Mouse (Mus musculus) liver, embryonic 13.5 days (tissue): ENCODE results near the gene Bbc3. TPM values are rescaled to one million over a fixed set of nuclear protein-coding genes. Genes with fewer than 3 reads are reported as not detected.
A peak's percentile ranks its signal among the peaks of the same experiment; 100 is the strongest.
"Not testable (repeated sequence)": the region's sequence is repeated elsewhere in the genome, so short reads cannot be mapped to it uniquely, and the experiment has no call there.

ENCODE experiments used
- ATAC-seq: fragments of 200-750 bp; cut with Nextera tagmentation; 2 replicates; pipeline ENCODE4 v1.8.0; 2017; ENCODE audit warnings: low read depth, mild to moderate bottlenecking, moderate number of reproducible peaks, moderate library complexity
- DNase-seq: peaks from one replicate; pipeline ENCODE4 v3.0.0; 2022
- H3K27ac ChIP-seq: fragments of 300-500 bp; sonication (generic); 2 replicates; pipeline ENCODE4 v1.5.1; 2015; ENCODE audit warnings: moderate library complexity, mild to moderate bottlenecking, inconsistent platforms
- H3K27me3 ChIP-seq: fragments of 300-500 bp; sonication (generic); 2 replicates; pipeline ENCODE4 v1.6.1; 2015; ENCODE audit warnings: mild to moderate bottlenecking, inconsistent platforms
- H3K36me3 ChIP-seq: fragments of 300-500 bp; sonication (generic); 2 replicates; pipeline ENCODE4 v1.6.1; 2015; ENCODE audit warnings: mild to moderate bottlenecking, inconsistent platforms
- H3K4me1 ChIP-seq: fragments of 300-500 bp; sonication (generic); replicated peaks from 2 replicates; pipeline ENCODE4 v1.6.1; 2015; ENCODE audit warnings: inconsistent platforms
- H3K4me2 ChIP-seq: fragments of 300-500 bp; sonication (generic); 2 replicates; pipeline ENCODE4 v1.6.1; 2015; ENCODE audit warnings: inconsistent platforms, mild to moderate bottlenecking, moderate library complexity
- H3K4me3 ChIP-seq: fragments of 300-500 bp; sonication (generic); replicated peaks from 2 replicates; pipeline ENCODE4 v1.5.1; 2015; ENCODE audit warnings: mild to moderate bottlenecking, inconsistent platforms
- H3K9ac ChIP-seq: fragments of 300-500 bp; sonication (generic); 2 replicates; pipeline ENCODE4 v1.6.1; 2015; ENCODE audit warnings: mild to moderate bottlenecking, inconsistent platforms
- H3K9me3 ChIP-seq: fragments of 300-500 bp; sonication (generic); replicated peaks from 2 replicates; pipeline ENCODE4 v1.6.1; 2016; ENCODE audit warnings: inconsistent platforms
- WGBS: fragments of 180-500 bp; shearing (Covaris S2); methylation state at CpG from one replicate; pipeline ENCODE4 v1.1.7; 2015; ENCODE audit not compliant: insufficient replicate concordance; 5-methylcytosine and 5-hydroxymethylcytosine counted together
- polyA plus RNA-seq: library from polyadenylated mRNA; unstranded; fragments of >200 nt; fragmentation: Nextera tagmentation; extraction: Ambion mirVana; gene quantifications from 2 replicates; pipeline ENCODE4 v1.2.1, GENCODE M21; 2015

Gene Bbc3
- polyA plus RNA-seq, 1 experiment from 2014 or later = 4.5 TPM

DNA sequence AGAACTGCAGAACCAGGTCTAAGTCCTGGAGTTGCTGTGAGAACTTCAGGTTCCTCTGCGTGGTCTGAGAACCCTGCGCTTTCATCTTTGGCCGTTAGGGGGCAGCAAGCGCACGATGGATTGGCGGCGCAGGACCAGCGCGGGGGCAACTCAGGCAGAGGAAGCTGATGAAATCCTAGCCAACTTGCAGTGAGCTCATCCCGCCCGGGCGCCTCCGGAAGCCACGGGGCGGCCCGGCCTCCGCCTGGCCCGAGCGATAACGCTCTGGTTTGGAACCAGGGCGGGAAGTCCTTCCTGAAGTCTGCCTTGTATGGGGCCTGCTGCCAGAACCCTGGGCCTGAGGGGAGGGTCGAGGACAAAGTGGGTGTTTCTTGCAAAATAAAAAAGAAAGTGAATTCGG lies 13.4 kb upstream of the Bbc3 start:
- under 1% methylated on average over 23 of the region's 23 CpGs for WGBS
- H3K4me2 ChIP-seq = peak overlapping the region; percentile 82
- peak overlapping the region; percentile 99 for H3K27ac ChIP-seq
- peak overlapping the region; percentile 74 for H3K9ac ChIP-seq
- peaks cover 46% of the 10 kb centered on the region for H3K4me1 ChIP-seq
- peak overlapping the region; percentile 60 for H3K4me3 ChIP-seq
- H3K27me3 ChIP-seq = peaks cover 18% of the 10 kb centered on the region
- ATAC-seq = peak; percentile 84
- no peaks in the 10 kb centered on the region for H3K9me3 ChIP-seq
- no peaks in the 10 kb centered on the region for H3K36me3 ChIP-seq
- peak; percentile 94 for DNase-seq

GRCm38 (mm10) chr7:16295321-16295900 lies 12.8 kb upstream of the Bbc3 start:
- WGBS = 2% methylated on average over 41 of the region's 41 CpGs
- peak overlapping the region; percentile 99 for H3K27ac ChIP-seq
- peak overlapping the region; percentile 74 for H3K9ac ChIP-seq
- H3K4me2 ChIP-seq = peak overlapping the region; percentile 82
- no peaks in the 10 kb centered on the region for H3K36me3 ChIP-seq
- H3K27me3 ChIP-seq = peaks cover 24% of the 10 kb centered on the region
- peak; percentile 77 for ATAC-seq
- no peaks in the 10 kb centered on the region for H3K9me3 ChIP-seq
- DNase-seq = peak; percentile 70
- peak overlapping the region; percentile 60 for H3K4me3 ChIP-seq
- H3K4me1 ChIP-seq = peaks cover 50% of the 10 kb centered on the region

GRCm38 (mm10) chr7:16296146-16296545 lies 12.0 kb upstream of the Bbc3 start:
- peak; percentile 62 for ATAC-seq
- Histone ChIP-seq H3K9ac (peak overlapping the region; percentile 74), H3K27me3 (peaks cover 31% of the 10 kb centered on the region), H3K4me3 (peak overlapping the region; percentile 60), H3K27ac (peak overlapping the region; percentile 99), H3K4me2 (peak overlapping the region; percentile 82), H3K4me1 (peaks cover 50% of the 10 kb centered on the region), H3K9me3 (no peaks in the 10 kb centered on the region), H3K36me3 (no peaks in the 10 kb centered on the region)
- WGBS = 5% methylated on average over 2 of the region's 2 CpGs
- DNase-seq = peak; percentile 57

- Histone ChIP-seq H3K4me3 (peak overlapping the region; percentile 60), H3K9me3 (no peaks in the 10 kb centered on the region), H3K27me3 (peaks cover 38% of the 10 kb centered on the region), H3K27ac (peak overlapping the region; percentile 99), H3K9ac (peak overlapping the region; percentile 74), H3K4me1 (peaks cover 50% of the 10 kb centered on the region), H3K36me3 (no peaks in the 10 kb centered on the region), H3K4me2 (peak overlapping the region; percentile 82)
- peak; percentile 14 for ATAC-seq
- WGBS = 2% methylated on average over 22 of the region's 22 CpGs
- DNase-seq = peak; percentile 86
Measured at GRCm38 (mm10) chr7:16296766-16297390, 11.3 kb upstream of the Bbc3 start.

GRCm38 (mm10) chr7:16297616-16298015 lies 10.6 kb upstream of the Bbc3 start:
- Histone ChIP-seq H3K36me3 (no peaks in the 10 kb centered on the region), H3K4me2 (peak overlapping the region; percentile 82), H3K27me3 (peaks cover 40% of the 10 kb centered on the region), H3K27ac (peak overlapping the region; percentile 99), H3K4me3 (no peak overlapping the region), H3K9ac (peak overlapping the region; percentile 74), H3K9me3 (no peaks in the 10 kb centered on the region), H3K4me1 (peaks cover 50% of the 10 kb centered on the region)
- ATAC-seq (no peak), DNase-seq (no peak)
- 61% methylated on average over 2 of the region's 2 CpGs for WGBS

- 81% methylated on average over 5 of the region's 5 CpGs for WGBS
- Histone ChIP-seq H3K4me1 (peaks cover 47% of the 10 kb centered on the region), H3K4me2 (no peak overlapping the region), H3K9me3 (no peaks in the 10 kb centered on the region), H3K27me3 (peaks cover 40% of the 10 kb centered on the region), H3K9ac (no peak overlapping the region), H3K27ac (no peak overlapping the region), H3K4me3 (no peak overlapping the region), H3K36me3 (no peaks in the 10 kb centered on the region)
- DNase-seq (no peak), ATAC-seq (no peak)
Measured at GRCm38 (mm10) chr7:16298927-16299326, 9.3 kb upstream of the Bbc3 start.

DNA sequence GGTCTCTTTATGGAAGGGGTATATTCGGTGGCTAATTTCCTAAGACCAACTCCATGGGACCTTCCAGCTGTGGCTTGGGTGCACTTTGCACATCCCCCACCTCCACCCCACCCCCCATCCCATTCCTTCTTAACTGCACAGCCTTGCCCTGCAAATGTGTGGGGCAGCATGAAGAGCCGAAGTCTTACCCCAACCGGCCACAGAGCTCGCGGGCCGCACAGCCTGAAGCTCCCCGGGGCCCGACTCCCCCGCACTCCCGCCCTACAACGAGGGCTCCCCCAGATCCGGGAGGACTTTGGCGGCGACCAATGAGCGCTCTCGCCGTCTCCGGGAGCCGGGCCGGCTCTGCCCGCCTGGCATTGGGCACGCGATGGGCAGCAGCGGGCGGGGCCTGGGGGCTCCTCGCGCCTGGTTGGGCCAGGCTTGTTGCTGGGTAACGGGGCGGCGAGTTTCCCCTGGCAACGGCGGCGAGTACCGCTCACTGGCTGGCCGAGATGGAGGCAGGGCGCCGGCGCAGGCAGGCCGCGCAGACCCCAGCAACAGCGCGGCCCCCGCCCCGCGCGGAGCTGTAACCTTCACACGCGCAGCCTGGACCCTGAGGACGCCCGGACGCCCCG lies 8.7 kb upstream of the Bbc3 start:
- H3K9me3 ChIP-seq = no peaks in the 10 kb centered on the region
- H3K9ac ChIP-seq = peak overlapping the region; percentile 31; the same call in 1 of the 2 replicates
- H3K4me1 ChIP-seq = peaks cover 41% of the 10 kb centered on the region
- ATAC-seq (no peak), DNase-seq (no peak)
- peak overlapping the region; percentile 53 for H3K4me2 ChIP-seq
- H3K4me3 ChIP-seq = peak overlapping the region; percentile 20
- H3K27ac ChIP-seq = no peak overlapping the region
- peaks cover 40% of the 10 kb centered on the region for H3K27me3 ChIP-seq
- WGBS = 5% methylated on average over 51 of the region's 52 CpGs
- H3K36me3 ChIP-seq = no peaks in the 10 kb centered on the region

DNA sequence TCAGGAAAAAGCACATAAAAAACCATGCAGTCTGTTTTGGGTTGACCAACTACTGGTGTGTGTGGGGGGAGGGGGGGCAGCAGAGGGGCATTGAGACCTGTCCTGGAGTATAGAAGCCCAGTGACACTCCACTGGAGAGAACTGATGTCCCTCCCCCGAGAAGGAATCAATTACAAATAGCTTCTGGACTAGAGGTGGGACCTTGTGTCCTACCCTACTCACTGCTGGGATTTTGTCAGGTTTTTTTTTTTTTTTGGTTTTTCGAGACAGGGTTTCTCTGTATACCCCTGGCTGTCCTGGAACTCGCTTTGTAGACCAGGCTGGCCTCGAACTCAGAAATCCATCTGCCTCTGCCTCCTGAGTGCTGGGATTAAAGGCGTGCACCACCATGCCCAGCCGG lies 1.1 kb upstream of the Bbc3 start:
- DNase-seq, ATAC-seq, H3K36me3 ChIP-seq, H3K9me3 ChIP-seq, H3K27ac ChIP-seq, H3K9ac ChIP-seq, H3K4me2 ChIP-seq, H3K27me3 ChIP-seq, H3K4me3 ChIP-seq: not testable (repeated sequence)
- H3K4me1 ChIP-seq = peaks cover 58% of the 10 kb centered on the region
- 61% methylated on average over 6 of the region's 6 CpGs for WGBS

DNA sequence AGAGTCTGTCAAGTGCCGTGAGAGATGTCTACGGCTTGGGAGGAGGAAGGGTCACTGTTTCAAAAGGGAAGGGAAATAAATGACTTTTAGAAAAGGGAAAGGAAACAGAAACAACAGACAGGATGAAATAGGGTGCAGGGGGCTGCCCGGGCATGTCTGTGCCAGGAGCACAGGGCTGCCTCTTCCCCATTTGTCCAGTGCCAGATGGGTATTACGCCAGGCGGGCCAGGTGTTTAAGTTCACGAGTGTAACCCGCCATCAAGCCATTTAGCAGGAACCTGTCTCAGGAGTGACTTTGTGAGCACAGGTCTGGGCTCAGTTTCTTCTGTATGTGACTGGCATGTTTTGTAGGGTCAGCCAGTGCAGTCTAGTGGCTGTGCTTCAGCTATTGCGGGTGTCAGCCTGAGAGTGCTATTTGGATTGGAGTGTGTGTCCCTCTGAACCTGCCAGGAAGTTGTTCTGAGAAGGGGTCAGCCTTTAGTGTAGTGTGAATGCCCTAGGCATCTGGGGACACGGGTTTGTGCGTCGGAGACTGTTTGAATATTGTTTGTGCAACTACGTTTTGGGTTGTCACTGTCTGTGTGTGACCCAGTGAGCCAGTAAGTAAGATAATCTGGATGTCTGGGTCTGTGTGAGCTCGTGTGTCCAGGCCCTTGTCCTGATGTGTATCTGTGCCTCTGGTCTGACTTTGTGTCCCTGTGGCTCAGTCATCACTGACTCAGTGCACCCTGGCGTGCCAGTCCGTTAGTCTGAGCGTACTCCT lies 543 bp downstream of the Bbc3 start:
- peaks cover 74% of the 10 kb centered on the region for H3K4me1 ChIP-seq
- WGBS = 36% methylated on average over 16 of the region's 16 CpGs
- H3K9ac ChIP-seq = peak overlapping the region; percentile 99
- peak overlapping the region; percentile 100 for H3K4me2 ChIP-seq
- DNase-seq = no peak
- no peaks in the 10 kb centered on the region for H3K9me3 ChIP-seq
- peak overlapping the region; percentile 99 for H3K27ac ChIP-seq
- peaks cover 18% of the 10 kb centered on the region for H3K27me3 ChIP-seq
- no peak for ATAC-seq
- no peaks in the 10 kb centered on the region for H3K36me3 ChIP-seq
- H3K4me3 ChIP-seq = peak overlapping the region; percentile 91

DNA sequence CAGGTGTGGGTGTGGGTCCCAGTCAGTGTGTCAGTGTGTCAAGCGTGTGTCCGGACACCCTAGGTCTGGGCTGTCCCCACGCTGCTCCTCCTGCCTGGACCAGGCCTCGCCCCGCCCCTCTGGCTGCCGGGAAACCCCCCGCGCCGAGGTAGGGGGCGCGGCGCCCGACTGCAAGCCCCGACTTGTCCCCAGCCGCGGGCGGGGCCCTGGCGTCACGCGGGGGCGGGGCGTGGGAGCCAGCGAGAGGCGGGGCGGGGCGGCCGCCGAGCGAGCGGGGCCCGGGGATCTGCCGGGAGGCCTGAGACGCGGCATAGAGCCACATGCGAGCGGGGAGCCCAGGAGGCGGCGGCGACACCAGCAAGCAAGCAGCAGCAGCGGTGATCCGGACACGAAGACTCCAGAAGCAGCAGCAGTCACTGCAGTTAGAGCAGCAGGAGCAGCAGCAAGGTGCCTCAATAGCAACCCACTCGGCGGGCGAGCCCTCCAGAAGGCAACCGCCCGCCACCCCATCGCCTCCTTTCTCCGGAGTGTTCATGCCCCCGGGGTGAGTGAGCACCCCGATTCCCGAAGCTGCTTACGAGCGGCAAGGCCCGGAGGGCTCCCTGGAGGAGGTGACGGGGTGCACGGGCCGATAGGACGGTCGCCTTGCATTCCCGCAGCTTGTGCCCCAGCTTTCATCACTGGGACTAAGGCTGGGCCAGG lies 1.3 kb downstream of the Bbc3 start:
- H3K36me3 ChIP-seq = no peaks in the 10 kb centered on the region
- H3K4me1 ChIP-seq = peaks cover 80% of the 10 kb centered on the region
- peak overlapping the region; percentile 99 for H3K27ac ChIP-seq
- H3K9me3 ChIP-seq = no peaks in the 10 kb centered on the region
- under 1% methylated on average over 61 of the region's 61 CpGs for WGBS
- H3K4me3 ChIP-seq = peak overlapping the region; percentile 91
- H3K27me3 ChIP-seq = peaks cover 18% of the 10 kb centered on the region
- H3K9ac ChIP-seq = peak overlapping the region; percentile 99
- H3K4me2 ChIP-seq = peak overlapping the region; percentile 100
- DNase-seq = peak; percentile 81
- ATAC-seq = peak; percentile 49
